Mouse (Mus musculus) lung, postnatal 0 days (tissue): ENCODE results near the gene Vmn2r28.
"Not testable (repeated sequence)": the region's sequence is repeated elsewhere in the genome, so short reads cannot be mapped to it uniquely, and the experiment has no call there.

ENCODE experiments used
- CTCF ChIP-seq: IDR thresholded peaks from 2 replicates; pipeline ENCODE4 v1.5.1; 2016; ENCODE audit warnings: antibody characterized with exemption, mild to moderate bottlenecking
- EP300 ChIP-seq: IDR thresholded peaks from 2 replicates; pipeline ENCODE4 v1.6.1; 2016; ENCODE audit warnings: antibody characterized with exemption, mild to moderate bottlenecking, control low read depth

DNA sequence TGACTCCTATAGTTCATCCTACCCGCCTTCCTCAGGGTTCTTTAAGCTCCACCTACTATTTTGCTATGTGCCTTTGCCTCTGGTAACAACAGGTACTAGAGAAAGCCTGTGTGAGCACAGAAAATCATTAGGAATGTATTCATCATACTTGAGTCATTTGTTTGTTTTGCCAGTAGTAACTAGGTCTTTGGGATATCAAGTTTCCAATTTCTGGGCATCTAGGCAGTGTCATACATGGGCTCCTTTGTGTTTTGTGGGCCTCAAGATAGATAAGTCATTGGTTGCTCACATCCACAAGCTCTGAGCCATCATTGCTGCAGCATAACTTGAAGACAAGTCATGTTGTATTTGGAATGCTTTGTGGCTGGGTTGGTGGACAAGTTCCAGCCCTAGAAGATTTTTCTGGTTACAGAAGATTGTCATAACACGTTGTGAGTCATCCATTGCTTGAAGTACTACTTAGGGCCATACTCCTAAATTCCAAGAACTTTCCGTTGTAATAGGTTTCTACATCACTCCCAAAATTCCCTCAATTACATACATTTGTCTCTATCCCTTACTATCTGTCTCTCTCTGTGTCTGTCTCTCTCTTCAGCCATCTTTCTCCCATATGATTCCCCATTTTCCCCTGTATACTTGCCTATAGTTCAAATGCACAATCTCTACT is 47.1 kb upstream of the Vmn2r28 start:
- TF ChIP-seq CTCF, EP300: not testable (repeated sequence)
